Mouse (Mus musculus) ES-E14 (cell line): ENCODE data around the gene Gm28308.

Experiments
- CHD2 ChIP-seq: IDR thresholded peaks from 2 replicates; pipeline ENCODE4 v1.6.1; 2014; ENCODE audit warnings: mild to moderate bottlenecking, low read depth, low read length, inconsistent platforms
- MAFK ChIP-seq: IDR thresholded peaks from 2 replicates; pipeline ENCODE4 v1.6.1; 2014; ENCODE audit warnings: mild to moderate bottlenecking, low read depth, low read length, inconsistent platforms; ENCODE audit not compliant: insufficient read depth

- TF ChIP-seq MAFK (no peak), CHD2 (no peak)
These were observed 16.3 kb downstream of the Gm28308 start for GRCm38 (mm10) chr6:52196811-52197210.
